Mouse (Mus musculus): ENCODE measurements around the gene 1700129C05Rik. TPM values are rescaled to one million over a fixed set of nuclear protein-coding genes. Genes with fewer than 3 reads are reported as not detected.

Gene 1700129C05Rik
- not detected for polyA plus RNA-seq (2021)

DNA sequence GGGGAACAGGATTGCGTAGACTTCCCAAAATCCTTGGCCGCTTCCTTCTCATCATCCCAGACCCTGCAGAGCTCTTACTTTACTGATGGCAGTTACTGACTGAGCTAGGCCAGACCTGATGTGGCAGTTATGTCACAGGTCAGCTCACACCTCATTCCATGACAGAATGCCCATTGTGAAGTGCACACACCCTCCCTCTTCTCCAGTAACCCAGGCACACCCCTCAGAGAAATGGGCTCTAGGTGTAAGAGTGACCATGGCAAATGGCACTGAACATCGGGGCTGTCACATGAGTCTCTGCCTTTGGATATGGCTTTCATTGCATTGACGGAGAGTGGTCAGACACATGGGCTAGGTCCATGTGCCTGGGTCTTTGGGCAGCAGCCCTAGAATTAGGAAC lies at the start of gene 1700129C05Rik:
Gene 1700129C05Rik (minus strand): TSS at position 101 of the 400 bp plus-strand sequence.
- ATAC-seq (no peak), DNase-seq (ENCODE audit: low read depth, low spot score) (no peak)
- peaks cover 42% of the 10 kb centered on the region for H3K27me3 ChIP-seq
- ChIA-PET CTCF (no interaction called here), POLR2A (no interaction called here)
- in situ Hi-C loops (cut with MboI; ENCODE audit: low pct_unique_long_range_greater_than_20kb), result no loop called here
- no peak for TF ChIP-seq CTCF (IDR thresholded peaks at IDR 0.05)

DNA sequence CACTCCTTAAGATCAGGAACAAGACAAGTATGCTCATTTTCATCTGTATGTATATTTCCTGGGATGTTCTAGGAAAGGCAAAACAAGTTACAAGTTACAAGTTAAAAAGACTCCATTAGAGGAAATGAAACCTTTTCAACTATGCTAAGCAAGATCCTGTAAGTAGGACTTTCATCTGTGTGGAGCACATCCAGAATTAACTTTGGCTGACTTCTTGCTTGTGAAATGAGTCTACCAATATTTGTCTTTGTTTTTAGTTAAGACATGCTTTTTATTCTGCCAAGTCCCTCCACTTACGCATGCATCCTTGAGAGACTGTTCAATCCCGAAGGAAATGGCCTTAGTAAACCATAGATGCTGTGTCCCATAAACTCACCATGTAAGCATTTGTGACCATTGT lies 43.4 kb upstream of the 1700129C05Rik start:
- ChIA-PET CTCF (no interaction called here), POLR2A (interaction anchor here (0.8 kb wide), 1 partner anchor 12 kb away, joined by 3 read pairs; no protein-coding TSS in a partner anchor)
- peaks cover 22% of the 10 kb centered on the region for H3K27me3 ChIP-seq
- no peak for TF ChIP-seq CTCF (IDR thresholded peaks at IDR 0.05)
- no peak for DNase-seq (ENCODE audit: low read depth, low spot score)
- in situ Hi-C loops (cut with MboI; ENCODE audit: low pct_unique_long_range_greater_than_20kb), result no loop called here
- no peak for ATAC-seq

DNA sequence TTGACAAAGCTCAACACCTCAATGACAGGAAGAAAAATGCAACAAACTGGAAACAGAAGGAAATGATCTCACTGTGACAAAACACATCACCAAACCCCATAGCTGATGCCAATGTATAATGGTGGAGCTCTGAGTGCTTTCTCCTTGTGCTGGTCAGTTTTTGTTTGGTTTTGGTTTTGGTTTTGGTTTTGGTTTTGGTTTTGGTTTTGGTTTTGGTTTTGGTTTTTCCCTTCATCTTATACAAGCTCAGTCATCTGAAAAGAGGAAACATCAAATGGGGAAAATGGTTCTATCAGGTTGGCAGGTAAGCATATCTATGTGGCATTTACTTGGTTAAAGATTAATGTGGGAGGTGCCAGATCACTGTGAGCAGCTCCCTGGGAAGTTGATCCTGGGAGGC lies 42.8 kb upstream of the 1700129C05Rik start:
- no peak for ATAC-seq
- no peak for TF ChIP-seq CTCF (IDR thresholded peaks at IDR 0.05)
- ChIA-PET POLR2A (no interaction called here), CTCF (no interaction called here)
- DNase-seq (ENCODE audit: low read depth, low spot score), result no peak
- H3K27me3 ChIP-seq, result peaks cover 26% of the 10 kb centered on the region
- in situ Hi-C loops (cut with MboI; ENCODE audit: low pct_unique_long_range_greater_than_20kb), result no loop called here

DNA sequence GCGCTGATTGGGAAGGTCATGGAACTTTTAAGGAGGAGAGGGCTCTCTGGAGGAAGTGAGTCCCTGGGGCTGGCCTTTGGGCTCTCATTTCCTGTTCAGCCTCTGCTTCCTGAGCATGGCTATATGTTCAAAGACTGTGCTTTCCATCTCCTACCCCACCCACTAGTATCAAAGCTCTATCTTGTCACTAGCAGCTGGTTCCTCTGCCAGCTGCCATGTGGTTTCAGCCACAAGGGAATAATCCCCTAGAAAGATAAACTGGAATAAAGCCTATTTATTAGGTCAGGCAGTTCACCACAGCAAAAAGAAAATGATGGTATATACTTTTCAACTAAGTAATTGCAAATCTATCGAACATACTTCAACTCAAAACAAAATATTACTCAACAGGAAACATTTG lies 40.0 kb upstream of the 1700129C05Rik start:
- ATAC-seq, result no peak
- CTCF ChIA-PET, result no interaction called here
- POLR2A ChIA-PET, result no interaction called here
- no peak for DNase-seq (ENCODE audit: low read depth, low spot score)
- peaks cover 41% of the 10 kb centered on the region for H3K27me3 ChIP-seq
- no peak for TF ChIP-seq CTCF (IDR thresholded peaks at IDR 0.05)
- in situ Hi-C loops (cut with MboI; ENCODE audit: low pct_unique_long_range_greater_than_20kb), result no loop called here

DNA sequence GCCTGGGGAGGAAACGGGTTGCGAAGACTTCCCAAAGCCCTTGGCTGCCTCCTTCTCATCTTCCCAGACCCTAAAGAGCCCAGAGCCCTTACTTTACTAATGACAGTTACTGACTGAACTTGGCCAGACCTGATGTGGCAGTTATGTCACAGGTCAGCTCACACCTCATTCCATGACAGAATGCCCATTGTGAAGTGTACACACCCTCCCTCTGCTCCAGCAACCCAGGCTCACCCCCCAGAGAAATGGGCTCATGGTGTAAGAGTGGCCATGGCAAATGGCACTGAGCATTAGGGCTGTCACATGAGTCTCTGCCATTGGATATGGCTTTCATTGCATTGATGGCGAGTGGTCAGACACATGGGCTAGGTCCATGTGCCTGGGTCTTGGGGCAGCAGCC lies 36.0 kb upstream of the 1700129C05Rik start, which contains the start of gene Gm5142:
Gene Gm5142 (minus strand): TSS at position 101 of the 400 bp plus-strand sequence.
- ChIA-PET CTCF (no interaction called here), POLR2A (no interaction called here)
- H3K27me3 ChIP-seq, result peaks cover 32% of the 10 kb centered on the region
- TF ChIP-seq CTCF (IDR thresholded peaks at IDR 0.05), result no peak
- in situ Hi-C loops (cut with MboI; ENCODE audit: low pct_unique_long_range_greater_than_20kb), result no loop called here
- no peak for DNase-seq (ENCODE audit: low read depth, low spot score)
- ATAC-seq, result no peak

DNA sequence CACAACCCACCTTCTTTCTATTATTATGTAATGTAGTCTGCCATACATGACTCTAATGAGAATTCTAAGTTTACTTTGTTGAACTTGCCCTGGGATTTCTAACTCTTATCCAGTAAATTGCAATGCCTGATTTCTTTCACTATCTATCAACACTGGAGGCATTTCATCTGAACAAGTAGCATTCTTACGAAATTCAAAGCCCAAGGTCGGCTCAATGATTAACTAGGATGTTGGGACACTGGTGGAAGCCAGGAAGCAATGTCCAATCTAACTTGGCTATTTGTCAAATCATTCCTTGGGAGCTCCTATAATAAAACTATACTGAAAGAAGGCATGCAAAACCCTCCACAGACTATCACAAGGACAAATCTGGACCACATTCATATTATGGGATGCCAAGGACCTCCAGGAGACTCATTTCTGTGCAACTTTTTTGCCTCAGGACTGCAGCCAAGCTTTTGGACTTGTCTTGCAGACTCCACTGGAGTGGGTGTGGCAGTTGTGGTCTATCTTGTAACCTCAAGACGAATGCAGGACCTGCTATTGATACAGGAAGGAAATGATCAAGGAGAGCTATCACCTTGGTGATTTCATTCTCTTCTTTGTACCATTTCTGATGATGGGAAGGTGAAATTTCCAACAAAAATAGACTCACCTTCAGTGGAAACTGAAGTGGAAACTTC lies 14.5 kb upstream of the 1700129C05Rik start:
- ATAC-seq (no peak), DNase-seq (ENCODE audit: low read depth, low spot score) (no peak)
- H3K27me3 ChIP-seq, result peaks cover 37% of the 10 kb centered on the region
- in situ Hi-C loops (cut with MboI; ENCODE audit: low pct_unique_long_range_greater_than_20kb), result no loop called here
- CTCF ChIA-PET, result no interaction called here
- POLR2A ChIA-PET, result no interaction called here
- no peak for TF ChIP-seq CTCF (IDR thresholded peaks at IDR 0.05)

DNA sequence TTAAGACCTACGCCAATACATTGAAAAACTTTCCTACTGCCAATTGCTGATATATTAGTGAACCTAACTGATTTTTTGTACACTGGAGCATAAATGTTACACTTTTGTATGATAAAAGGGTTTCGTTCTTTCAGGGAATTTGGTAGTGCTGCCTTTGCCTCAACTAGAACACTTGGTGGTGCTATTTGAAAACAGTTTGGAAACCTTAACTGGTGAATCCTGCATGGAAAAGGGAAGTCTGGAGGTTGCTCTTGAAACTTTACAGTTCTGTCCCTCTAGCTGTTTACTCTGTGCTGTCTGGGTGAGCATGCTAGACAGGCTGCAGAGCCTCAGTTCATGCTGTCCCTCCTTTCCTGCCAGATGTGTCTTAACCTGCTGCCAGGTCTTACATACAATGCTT lies 12.9 kb upstream of the 1700129C05Rik start:
- in situ Hi-C loops (cut with MboI; ENCODE audit: low pct_unique_long_range_greater_than_20kb), result no loop called here
- ATAC-seq (peak; percentile 47), DNase-seq (ENCODE audit: low read depth, low spot score) (no peak)
- CTCF ChIA-PET, result interaction anchor here (1.3 to 1.4 kb wide), 2 partner anchors 10 to 401 kb away, joined by 3 read pairs; no protein-coding TSS in a partner anchor
- TF ChIP-seq CTCF (IDR thresholded peaks at IDR 0.05), result peak; percentile 46
- POLR2A ChIA-PET, result no interaction called here
- H3K27me3 ChIP-seq, result peaks cover 40% of the 10 kb centered on the region

DNA sequence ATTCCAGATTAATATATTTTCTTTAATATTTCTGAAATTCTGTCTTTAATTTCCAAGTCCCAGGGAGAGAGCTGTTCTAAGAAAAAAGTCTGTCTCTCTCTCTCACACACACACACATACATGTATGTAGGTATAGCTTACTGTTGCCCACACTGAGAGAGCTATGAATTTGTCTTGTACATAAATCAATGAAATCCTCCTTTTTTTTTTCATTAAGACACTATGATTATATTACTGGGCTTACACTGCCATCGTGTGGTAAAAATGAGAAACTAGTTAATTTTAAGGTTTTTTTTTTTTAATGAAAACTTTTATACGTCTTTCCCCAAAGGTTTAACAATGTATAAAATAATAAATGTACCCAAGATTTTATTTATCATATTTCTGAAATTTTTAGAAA lies 28.4 kb downstream of the 1700129C05Rik start:
- no peak for DNase-seq (ENCODE audit: low read depth, low spot score)
- ATAC-seq, result no peak
- TF ChIP-seq CTCF (IDR thresholded peaks at IDR 0.05), result no peak
- POLR2A ChIA-PET, result interaction anchor here (0.7 kb wide), 1 partner anchor 82 kb away, joined by 3 read pairs; no protein-coding TSS in a partner anchor
- peaks cover 5% of the 10 kb centered on the region for H3K27me3 ChIP-seq
- in situ Hi-C loops (cut with MboI; ENCODE audit: low pct_unique_long_range_greater_than_20kb), result loop anchor here (10.0 to 25.0 kb wide), 3 partner anchors 1079 to 1727 kb away; partner anchors contain the start of gene Cryl1
- CTCF ChIA-PET, result interaction anchor here (0.9 to 1.3 kb wide), 3 partner anchors 19 to 1183 kb away, joined by 3 read pairs; no protein-coding TSS in a partner anchor

DNA sequence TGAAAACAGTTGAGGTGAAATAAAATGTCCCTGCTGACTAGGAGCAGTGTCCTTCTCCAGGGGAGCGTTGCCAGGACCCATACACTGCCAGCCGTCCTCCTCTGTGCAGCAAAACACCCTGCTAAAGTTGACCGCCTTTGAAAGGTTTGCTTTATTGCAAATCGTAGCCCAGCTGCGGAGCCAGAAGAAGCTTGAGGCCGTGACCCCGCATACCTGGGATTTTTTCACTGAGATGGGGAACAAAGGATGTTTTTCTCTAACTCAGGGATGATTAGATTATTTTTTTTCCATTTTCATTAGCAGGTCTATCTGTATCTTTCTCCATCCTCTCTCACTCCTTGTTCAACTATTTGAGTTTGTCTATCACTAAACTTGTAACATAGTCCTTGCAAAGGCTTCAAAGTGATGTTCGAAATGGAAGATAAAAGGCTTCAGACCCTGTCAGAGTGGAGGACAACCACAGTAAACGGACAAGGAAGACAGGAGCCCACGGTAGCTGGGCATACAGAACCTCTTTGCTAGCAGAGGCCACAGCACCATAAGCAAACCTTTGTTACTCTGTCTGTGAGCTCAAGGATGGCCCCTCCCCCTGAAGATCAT lies 38.6 kb downstream of the 1700129C05Rik start:
- CTCF ChIA-PET, result no interaction called here
- POLR2A ChIA-PET, result interaction anchor here (0.6 kb wide), 1 partner anchor 73 kb away, joined by 5 read pairs; no protein-coding TSS in a partner anchor
- no peaks in the 10 kb centered on the region for H3K27me3 ChIP-seq
- in situ Hi-C loops (cut with MboI; ENCODE audit: low pct_unique_long_range_greater_than_20kb), result loop anchor here (25.0 kb wide), 2 partner anchors 1417 to 1717 kb away; partner anchors contain the start of gene Cryl1
- ATAC-seq (no peak), DNase-seq (ENCODE audit: low read depth, low spot score) (no peak)
- no peak for TF ChIP-seq CTCF (IDR thresholded peaks at IDR 0.05)

DNA sequence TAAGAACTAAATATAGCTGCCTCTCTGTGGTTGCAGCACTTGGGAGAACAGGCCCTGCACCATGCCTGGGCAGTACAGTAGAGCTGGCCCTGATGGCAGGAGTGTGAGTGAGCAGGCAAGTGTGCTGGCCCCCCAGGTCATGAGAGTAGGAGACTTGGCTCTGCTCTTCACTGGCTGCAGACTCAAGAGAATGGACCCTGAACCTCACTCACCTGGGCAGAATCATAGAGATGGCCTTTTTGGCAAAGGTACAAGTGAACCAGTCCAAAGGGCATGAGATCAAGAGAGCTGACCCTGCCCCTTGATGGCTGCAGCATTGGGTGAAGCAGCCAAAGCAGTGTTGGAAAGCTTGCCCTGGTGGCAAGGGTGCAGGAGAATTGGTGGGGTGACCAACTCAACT lies 49.1 kb downstream of the 1700129C05Rik start:
- POLR2A ChIA-PET, result no interaction called here
- CTCF ChIA-PET, result interaction anchor here (0.9 kb wide), 1 partner anchor 84 kb away, joined by 3 read pairs; no protein-coding TSS in a partner anchor
- ATAC-seq (no peak), DNase-seq (ENCODE audit: low read depth, low spot score) (no peak)
- in situ Hi-C loops (cut with MboI; ENCODE audit: low pct_unique_long_range_greater_than_20kb), result loop anchor here (10.0 kb wide), 1 partner anchor 389 kb away; no protein-coding TSS in a partner anchor
- peaks cover 9% of the 10 kb centered on the region for H3K27me3 ChIP-seq
- TF ChIP-seq CTCF (IDR thresholded peaks at IDR 0.05), result no peak

DNA sequence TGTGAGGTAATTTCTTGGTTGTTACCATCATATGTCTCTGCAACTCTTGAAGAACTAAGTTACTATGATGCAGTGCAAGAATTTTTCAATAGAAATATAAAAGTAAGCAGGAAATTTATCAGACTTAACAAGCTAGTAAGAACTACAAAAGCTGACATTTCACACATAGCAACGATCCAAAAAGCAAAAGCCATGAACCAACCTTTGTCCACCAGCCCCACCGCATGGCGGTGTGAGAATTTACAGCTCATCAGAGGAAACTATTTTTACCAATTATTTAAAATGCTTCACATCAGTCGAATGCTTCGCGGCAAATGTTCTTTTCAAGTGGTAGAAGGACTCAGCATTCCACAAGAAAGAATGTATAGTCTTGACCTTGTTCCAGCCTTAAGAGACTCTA lies 58.3 kb downstream of the 1700129C05Rik start:
- in situ Hi-C loops (cut with MboI; ENCODE audit: low pct_unique_long_range_greater_than_20kb), result loop anchor here (10.0 kb wide), 1 partner anchor 1050 kb away; no protein-coding TSS in a partner anchor
- DNase-seq (ENCODE audit: low read depth, low spot score) (no peak), ATAC-seq (no peak)
- CTCF ChIA-PET, result interaction anchor here (0.6 to 1.4 kb wide), 4 partner anchors 18 to 694 kb away, joined by 3 read pairs; no protein-coding TSS in a partner anchor
- POLR2A ChIA-PET, result no interaction called here
- peak; percentile 93 for TF ChIP-seq CTCF (IDR thresholded peaks at IDR 0.05)
- peaks cover 4% of the 10 kb centered on the region for H3K27me3 ChIP-seq

Other genes with a start within 250 kb of the 1700129C05Rik start
- gene Gm5142, start 35.9 kb upstream of the 1700129C05Rik start, polyA plus RNA-seq (2021), result not detected
- 29.5 TPM for gene Rcbtb1, start 58.3 kb upstream of the 1700129C05Rik start, polyA plus RNA-seq (2021)
- 0.17 TPM for gene Gm6904, start 117.3 kb upstream of the 1700129C05Rik start, polyA plus RNA-seq (2021)
- gene Phf11a, start 154.6 kb upstream of the 1700129C05Rik start, polyA plus RNA-seq (2021), result 0.36 TPM
- 0.59 TPM for gene Phf11b, start 198.5 kb upstream of the 1700129C05Rik start, polyA plus RNA-seq (2021)
- 3.6 TPM for gene Phf11d, start 222.6 kb upstream of the 1700129C05Rik start, polyA plus RNA-seq (2021)

Data from Patski (cell line).